Mouse (Mus musculus) lung, postnatal 0 days (tissue): ENCODE measurements at regions not wholly inside any gene's neighbourhood (a gene's known extent, or its start where the extent isn't known, plus 50 kb on each side); places are given as distances from the start of the nearest gene placed in this dataset.

Source experiments
- CTCF ChIP-seq: IDR thresholded peaks from 2 replicates; pipeline ENCODE4 v1.5.1; 2016; ENCODE audit warnings: antibody characterized with exemption, mild to moderate bottlenecking
- EP300 ChIP-seq: IDR thresholded peaks from 2 replicates; pipeline ENCODE4 v1.6.1; 2016; ENCODE audit warnings: antibody characterized with exemption, mild to moderate bottlenecking, control low read depth

- TF ChIP-seq CTCF (no peak), EP300 (no peak)
Measured at GRCm38 (mm10) chr17:47204470-47205162, 164.1 kb upstream of the Mrps10 start.
